Mouse (Mus musculus): ENCODE data around the gene Gm11937. TPM values are rescaled to one million over a fixed set of nuclear protein-coding genes. Genes with fewer than 3 reads are reported as not detected.

The Gm11937 gene
- polyA plus RNA-seq (2017; shearing (Covaris generic)) = not detected

DNA sequence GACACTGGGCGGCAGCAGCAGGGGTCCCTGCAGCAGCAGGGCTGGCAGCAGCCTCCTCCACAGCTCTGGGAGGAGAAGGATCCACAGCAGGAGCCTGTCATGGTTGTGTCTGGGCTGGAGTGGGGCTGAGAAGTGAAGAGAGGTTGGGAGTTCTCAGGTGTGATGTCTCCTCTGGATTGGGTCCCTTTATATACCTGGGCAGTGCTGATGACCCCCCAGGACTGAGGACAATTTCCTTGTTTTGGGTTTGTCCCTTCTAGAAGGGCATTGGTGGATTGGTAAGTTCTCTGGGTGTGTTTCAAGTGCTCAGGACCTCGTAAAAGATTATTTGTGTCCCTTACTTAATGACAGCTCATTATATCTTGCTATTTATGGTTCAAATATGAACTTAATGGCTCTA lies at the start of gene Gm11937:
Gene Gm11937 (minus strand): TSS at position 101 of the 400 bp plus-strand sequence.

DNA sequence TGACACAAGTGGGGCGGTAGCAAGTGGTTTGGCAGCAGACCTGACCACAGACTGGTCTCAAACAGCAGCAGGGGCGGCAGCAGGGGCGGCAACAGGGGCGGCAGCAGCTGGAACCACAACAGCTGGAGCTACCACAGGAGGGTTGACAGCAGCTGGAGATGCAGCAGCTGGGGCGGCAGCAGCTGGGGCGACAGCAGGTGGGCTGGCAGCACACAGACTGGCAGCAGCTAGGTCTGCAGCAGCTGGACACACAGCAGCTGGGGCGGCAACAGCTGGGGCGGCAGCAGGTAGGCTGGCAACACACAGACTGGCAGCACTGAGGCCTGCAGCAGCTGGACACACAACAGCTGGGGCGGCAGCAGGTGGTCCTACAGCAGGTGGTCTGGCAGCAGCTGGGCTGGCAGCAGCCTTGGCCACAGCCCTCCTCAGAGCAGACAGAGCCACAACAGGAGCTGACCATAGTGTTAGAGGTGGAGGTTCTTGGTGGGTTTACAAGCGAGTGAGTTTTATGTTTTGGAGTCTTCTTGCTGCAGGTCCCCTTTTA lies 48.5 kb upstream of the Gm11937 start, which contains the start of gene Gm11563:
Gene Gm11563 (minus strand): TSS at position 494 of the 544 bp plus-strand sequence.

DNA sequence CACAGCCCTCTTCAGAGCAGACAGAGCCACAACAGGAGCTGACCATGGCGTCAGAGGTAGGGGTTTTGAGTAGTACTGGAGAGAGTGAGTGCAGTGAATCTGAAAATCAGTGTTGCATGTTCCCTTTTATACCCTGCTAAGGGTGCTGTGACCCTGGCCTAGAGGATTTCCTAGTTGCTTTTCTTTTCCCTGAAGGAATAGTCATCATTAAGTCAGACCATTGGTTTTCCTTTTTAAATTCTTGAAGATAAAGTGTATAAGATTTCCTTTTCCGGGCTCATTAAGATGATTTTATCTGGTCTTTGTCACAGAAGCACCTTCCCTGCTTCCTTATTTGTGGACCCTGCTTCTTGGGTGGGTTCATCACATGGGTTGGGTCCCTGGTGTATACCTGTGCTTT lies 40.1 kb upstream of the Gm11937 start, which contains the start of gene Gm11555:
Gene Gm11555 (minus strand): TSS at position 101 of the 400 bp plus-strand sequence.

DNA sequence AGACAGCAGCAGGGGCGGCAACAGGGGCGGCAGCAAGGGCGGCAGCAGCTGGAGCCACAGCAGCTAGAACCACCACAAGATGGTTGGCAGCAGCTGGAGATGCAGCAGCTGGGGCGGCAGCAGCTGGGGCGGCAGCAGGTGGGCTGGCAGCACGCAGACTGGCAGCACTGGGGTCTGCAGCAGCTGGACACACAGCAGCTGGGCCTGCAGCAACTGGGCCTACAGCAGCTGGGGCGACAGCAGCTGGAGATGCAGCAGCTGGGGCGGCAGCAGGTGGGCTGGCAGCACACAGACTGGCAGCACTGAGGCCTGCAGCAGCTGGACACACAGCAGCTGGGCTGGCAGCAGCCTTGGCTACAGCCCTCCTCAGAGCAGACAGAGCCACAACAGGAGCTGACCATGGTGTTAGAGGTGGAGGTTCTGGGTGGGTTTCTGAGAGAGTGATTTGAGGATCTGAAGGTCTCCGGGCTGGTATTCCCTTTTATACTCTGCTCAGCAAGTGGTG lies 33.7 kb upstream of the Gm11937 start, which contains the start of gene Krtap4-7:
Gene Krtap4-7 (minus strand): TSS at position 455 of the 505 bp plus-strand sequence.

DNA sequence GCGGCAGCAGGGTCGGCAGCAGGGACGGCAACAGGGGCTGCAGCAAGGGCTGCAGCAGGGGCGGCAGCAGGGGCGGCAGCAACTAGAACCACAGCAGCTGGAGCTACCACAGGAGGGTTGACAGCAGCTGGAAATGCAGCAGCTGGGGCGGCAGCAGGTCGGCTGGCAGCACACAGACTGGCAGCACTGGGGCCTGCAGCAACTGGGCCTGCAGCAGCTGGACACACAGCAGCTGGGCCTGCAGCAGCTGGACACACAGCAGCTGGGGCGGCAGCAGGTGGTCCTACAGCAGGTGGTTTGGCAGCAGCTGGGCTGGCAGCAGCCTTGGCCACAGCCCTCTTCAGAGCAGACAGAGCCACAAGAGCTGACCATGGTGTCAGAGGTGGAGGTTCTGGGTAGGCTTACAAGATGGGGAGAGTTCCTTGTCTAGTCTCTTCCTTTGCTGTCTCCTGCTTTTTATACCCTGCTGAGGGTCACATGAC lies 24.7 kb upstream of the Gm11937 start, which contains the start of gene Krtap4-2:
Gene Krtap4-2 (minus strand): TSS at position 432 of the 482 bp plus-strand sequence.

DNA sequence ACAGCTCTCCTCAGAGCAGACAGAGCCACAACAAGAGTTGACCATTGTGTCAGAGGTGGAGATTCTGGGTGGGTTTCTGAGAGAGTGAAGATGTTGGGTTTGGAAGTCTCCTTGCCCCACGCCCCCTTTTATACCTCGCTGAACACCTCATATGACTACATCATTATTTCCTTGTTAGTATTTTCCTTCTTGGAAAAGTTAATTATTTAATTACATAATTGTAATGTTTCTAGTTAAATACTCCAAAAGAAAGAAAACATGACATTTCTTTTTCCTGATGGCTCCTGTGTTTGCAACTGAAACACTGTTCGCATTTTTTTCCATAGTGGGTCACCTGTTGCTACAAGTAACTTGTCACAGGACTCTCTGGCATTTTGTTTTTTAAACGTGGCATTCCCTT lies 18.1 kb upstream of the Gm11937 start, which contains the start of gene Krtap4-1:
Gene Krtap4-1 (minus strand): TSS at position 101 of the 400 bp plus-strand sequence.

DNA sequence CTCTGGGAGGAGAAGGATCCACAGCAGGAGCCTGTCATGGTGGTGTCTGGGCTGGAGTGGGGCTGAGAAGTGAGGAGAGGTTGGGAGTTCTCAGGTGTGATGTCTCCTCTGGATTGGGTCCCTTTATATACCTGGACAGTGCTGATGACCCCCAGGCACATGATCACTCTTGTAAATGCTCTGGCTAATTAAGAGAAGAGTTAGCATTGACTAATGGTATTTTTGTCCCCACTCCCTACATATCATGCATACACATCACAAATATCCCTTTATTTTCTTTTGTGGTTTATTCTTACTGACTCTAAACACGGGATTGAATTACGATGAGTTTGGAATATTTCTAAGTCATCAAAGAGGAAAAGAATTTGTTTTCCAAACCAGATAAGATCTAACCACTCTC lies 10.3 kb upstream of the Gm11937 start, which contains the start of gene Gm11562:
Gene Gm11562 (minus strand): TSS at position 101 of the 400 bp plus-strand sequence.

DNA sequence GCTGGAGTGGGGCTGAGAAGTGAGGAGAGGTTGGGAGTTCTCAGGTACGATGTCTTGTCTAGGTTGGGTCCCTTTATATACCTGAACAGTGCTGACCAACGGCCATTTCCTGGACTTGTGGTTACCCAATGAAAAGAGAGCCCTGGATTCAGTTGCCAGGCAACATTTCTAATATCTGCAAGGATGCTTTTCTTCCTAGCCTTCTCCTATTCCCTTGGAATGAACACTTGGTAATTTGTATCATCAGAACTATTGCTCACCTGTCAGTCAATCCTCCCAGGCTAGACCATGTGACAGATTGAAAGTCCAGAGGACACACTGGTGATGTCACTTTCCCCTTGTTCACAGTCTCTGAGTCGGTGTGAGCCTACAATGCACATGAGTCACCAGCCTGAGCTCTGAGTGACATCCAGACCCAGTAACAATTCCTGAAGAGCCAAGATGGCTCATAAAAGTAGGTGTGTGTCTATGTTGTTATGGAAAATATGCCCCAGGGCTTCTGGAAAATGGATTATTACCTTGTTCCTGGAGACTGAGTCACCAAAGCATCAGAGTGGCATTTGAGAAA lies 4.9 kb upstream of the Gm11937 start, which contains the start of gene Krtap2-4:
Gene Krtap2-4 (minus strand): TSS at position 51 of the 568 bp plus-strand sequence.

DNA sequence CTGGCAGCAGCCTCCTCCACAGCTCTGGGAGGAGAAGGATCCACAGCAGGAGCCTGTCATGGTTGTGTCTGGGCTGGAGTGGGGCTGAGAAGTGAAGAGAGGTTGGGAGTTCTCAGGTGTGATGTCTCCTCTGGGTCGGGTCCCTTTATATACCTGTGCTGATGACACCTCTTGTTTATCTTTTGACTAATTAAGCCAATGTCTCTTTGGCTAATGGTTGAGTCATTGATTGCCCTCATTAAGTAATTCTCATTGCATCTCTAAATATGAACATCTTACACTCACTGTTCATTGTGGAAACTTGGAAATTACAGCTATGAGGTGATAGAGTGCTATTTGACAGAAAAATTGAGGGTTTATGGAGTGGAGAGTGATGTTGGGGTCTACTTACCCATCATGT lies 6.8 kb downstream of the Gm11937 start, which contains the start of gene Gm11938:
Gene Gm11938 (minus strand): TSS at position 101 of the 400 bp plus-strand sequence.

DNA sequence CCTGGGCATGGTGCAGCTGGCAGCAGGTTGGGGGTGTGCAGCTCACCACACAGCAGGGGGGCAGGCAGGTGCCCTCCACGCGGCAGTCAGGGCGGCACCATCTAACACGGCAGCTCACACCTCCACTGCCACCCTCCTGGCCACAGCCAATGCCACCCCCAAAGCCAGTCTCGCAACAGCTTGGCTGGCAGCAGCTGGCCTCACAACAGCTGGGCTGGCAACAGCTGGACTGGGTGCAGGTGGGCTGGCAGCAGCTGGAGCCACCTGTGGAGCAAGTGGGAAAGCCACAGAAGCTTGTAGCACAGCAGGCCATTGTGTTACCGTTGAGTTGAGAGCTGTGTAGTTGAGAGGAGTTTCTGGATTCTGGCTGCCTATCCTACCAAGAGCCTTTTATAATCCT lies 12.2 kb downstream of the Gm11937 start, which contains the start of gene Krtap9-3:
Gene Krtap9-3 (minus strand): TSS at position 364 of the 400 bp plus-strand sequence.

DNA sequence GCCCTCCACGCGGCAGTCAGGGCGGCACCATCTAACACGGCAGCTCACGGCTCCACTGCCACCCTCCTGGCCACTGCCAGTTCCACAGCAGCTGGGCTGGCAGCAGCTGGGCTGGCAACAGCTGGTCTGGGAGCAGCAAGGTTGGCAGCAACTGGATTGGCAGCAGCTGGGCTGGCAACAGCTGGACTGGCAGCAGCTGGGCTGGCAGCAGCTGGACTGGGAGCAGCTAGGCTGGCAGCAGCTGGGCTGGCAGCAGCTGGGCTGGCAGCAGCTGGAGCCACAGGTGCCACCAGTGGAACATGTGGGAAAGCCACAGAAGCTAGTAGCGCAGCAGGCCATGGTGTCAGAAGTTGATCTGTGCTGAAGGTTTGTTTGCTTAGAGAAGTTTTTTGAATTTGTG lies 19.0 kb downstream of the Gm11937 start, which contains the start of gene Krtap1-3:
Gene Krtap1-3 (minus strand): TSS at position 359 of the 400 bp plus-strand sequence.

DNA sequence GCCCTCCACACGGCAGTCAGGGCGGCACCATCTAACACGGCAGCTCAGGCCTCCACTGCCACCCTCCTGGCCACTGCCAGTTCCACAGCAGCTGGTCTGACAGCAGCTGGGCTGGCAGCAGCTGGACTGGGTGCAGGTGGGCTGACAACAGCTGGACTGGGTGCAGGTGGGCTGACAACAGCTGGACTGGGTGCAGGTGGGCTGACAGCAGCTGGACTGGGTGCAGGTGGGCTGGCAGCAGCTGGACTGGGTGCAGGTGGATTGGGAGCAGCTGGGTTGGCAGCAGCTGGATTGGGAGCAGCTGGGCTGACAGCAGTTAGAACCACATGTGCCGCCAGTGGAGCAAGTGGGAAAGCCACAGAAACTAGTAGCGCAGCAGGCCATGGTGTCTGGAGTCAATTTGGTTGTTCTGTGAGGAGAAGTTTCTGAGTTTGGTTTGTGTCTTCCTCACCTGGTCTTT lies 26.7 kb downstream of the Gm11937 start, which contains the start of gene Krtap1-4:
Gene Krtap1-4 (minus strand): TSS at position 410 of the 460 bp plus-strand sequence.

DNA sequence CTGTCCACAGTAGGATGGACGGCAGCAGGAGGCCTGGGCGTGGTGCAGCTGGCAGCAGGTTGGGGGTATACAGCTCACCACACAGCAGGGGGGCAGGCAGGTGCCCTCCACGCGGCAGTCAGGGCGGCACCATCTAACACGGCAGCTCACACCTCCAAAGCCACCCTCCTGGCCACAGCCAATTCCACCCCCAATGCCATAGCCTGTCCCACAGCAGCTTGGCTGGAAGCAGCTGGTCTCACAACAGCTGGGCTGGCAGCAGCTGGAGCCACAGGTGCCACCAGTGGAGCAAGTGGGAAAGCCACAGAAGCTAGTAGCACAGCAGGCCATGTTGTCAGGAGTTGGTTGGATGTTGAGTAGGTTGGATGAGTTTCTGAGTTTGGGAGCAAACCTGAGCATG lies 29.4 kb downstream of the Gm11937 start, which contains the start of gene Krtap1-5:
Gene Krtap1-5 (minus strand): TSS at position 381 of the 400 bp plus-strand sequence.

DNA sequence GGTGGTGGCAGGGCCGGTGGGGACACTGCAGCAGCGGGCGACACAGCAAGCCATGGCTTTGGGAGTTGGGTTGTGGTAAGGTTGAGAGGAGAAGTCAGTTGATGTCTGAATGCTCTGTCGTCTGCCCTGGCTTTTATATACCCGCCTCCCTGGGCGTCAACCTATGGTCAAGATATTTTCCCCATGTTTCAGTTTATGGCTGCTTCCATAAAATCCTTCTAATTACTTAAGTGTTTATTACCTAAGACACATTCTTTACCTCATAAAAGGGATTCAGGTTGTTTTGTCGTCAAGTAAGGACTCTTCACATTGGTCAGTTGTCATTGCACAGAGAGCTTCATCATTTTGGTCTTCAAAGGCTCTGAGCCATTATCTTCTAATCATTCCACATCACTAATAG lies 43.5 kb downstream of the Gm11937 start, which contains the start of gene Krtap3-1:
Gene Krtap3-1 (minus strand): TSS at position 101 of the 400 bp plus-strand sequence.

Other genes with a start within 250 kb of the Gm11937 start
- not detected for gene Krt28, start 235.3 kb downstream of the Gm11937 start, polyA plus RNA-seq (2017; shearing (Covaris generic))
- 18.4 TPM for gene Krt10, start 220.8 kb downstream of the Gm11937 start, polyA plus RNA-seq (2017; shearing (Covaris generic))
- not detected for gene Krt12, start 187.9 kb downstream of the Gm11937 start, polyA plus RNA-seq (2017; shearing (Covaris generic))
- gene Krt20, start 172.0 kb downstream of the Gm11937 start, polyA plus RNA-seq (2017; shearing (Covaris generic)) = not detected
- not detected for gene Krt23, start 117.1 kb downstream of the Gm11937 start, polyA plus RNA-seq (2017; shearing (Covaris generic))
- gene Krt39, start 88.9 kb downstream of the Gm11937 start, polyA plus RNA-seq (2017; shearing (Covaris generic)) = not detected
- not detected for gene Krt40, start 67.0 kb downstream of the Gm11937 start, polyA plus RNA-seq (2017; shearing (Covaris generic))
- gene Krtap3-3, start 59.3 kb downstream of the Gm11937 start, polyA plus RNA-seq (2017; shearing (Covaris generic)) = not detected
- gene Krtap3-2, start 53.3 kb downstream of the Gm11937 start, polyA plus RNA-seq (2017; shearing (Covaris generic)) = not detected
- gene Gm11939, start 50.7 kb downstream of the Gm11937 start, polyA plus RNA-seq (2017; shearing (Covaris generic)) = not detected
- not detected for gene Krtap3-1, start 43.6 kb downstream of the Gm11937 start, polyA plus RNA-seq (2017; shearing (Covaris generic))
- not detected for gene Krtap1-5, start 29.2 kb downstream of the Gm11937 start, polyA plus RNA-seq (2017; shearing (Covaris generic))
- not detected for gene Krtap1-4, start 26.5 kb downstream of the Gm11937 start, polyA plus RNA-seq (2017; shearing (Covaris generic))
- gene Krtap1-3, start 18.9 kb downstream of the Gm11937 start, polyA plus RNA-seq (2017; shearing (Covaris generic)) = not detected
- not detected for gene Krtap9-3, start 12.1 kb downstream of the Gm11937 start, polyA plus RNA-seq (2017; shearing (Covaris generic))
- gene Gm11938, start 6.9 kb downstream of the Gm11937 start, polyA plus RNA-seq (2017; shearing (Covaris generic)) = not detected
- not detected for gene Krtap2-4, start 4.7 kb upstream of the Gm11937 start, polyA plus RNA-seq (2017; shearing (Covaris generic))
- not detected for gene Gm11562, start 10.2 kb upstream of the Gm11937 start, polyA plus RNA-seq (2017; shearing (Covaris generic))
- gene Krtap4-1, start 18.0 kb upstream of the Gm11937 start, polyA plus RNA-seq (2017; shearing (Covaris generic)) = not detected
- gene Krtap4-2, start 24.9 kb upstream of the Gm11937 start, polyA plus RNA-seq (2017; shearing (Covaris generic)) = not detected
- gene Krtap4-7, start 33.9 kb upstream of the Gm11937 start, polyA plus RNA-seq (2017; shearing (Covaris generic)) = not detected
- gene Gm11555, start 40.0 kb upstream of the Gm11937 start, polyA plus RNA-seq (2017; shearing (Covaris generic)) = not detected
- gene Gm11563, start 48.8 kb upstream of the Gm11937 start, polyA plus RNA-seq (2017; shearing (Covaris generic)) = not detected
- not detected for gene Krtap4-6, start 55.8 kb upstream of the Gm11937 start, polyA plus RNA-seq (2017; shearing (Covaris generic))
- not detected for gene Gm14190, start 80.6 kb upstream of the Gm11937 start, polyA plus RNA-seq (2017; shearing (Covaris generic))
- gene Gm14180, start 124.1 kb upstream of the Gm11937 start, polyA plus RNA-seq (2017; shearing (Covaris generic)) = not detected
- gene Gm11595, start 162.7 kb upstream of the Gm11937 start, polyA plus RNA-seq (2017; shearing (Covaris generic)) = not detected
- not detected for gene Krtap4-8, start 170.5 kb upstream of the Gm11937 start, polyA plus RNA-seq (2017; shearing (Covaris generic))
- not detected for gene Krtap4-9, start 175.0 kb upstream of the Gm11937 start, polyA plus RNA-seq (2017; shearing (Covaris generic))
- gene Gm11596, start 183.3 kb upstream of the Gm11937 start, polyA plus RNA-seq (2017; shearing (Covaris generic)) = not detected
- gene Gm11569, start 188.7 kb upstream of the Gm11937 start, polyA plus RNA-seq (2017; shearing (Covaris generic)) = not detected
- not detected for gene Gm11554, start 194.3 kb upstream of the Gm11937 start, polyA plus RNA-seq (2017; shearing (Covaris generic))
- not detected for gene Krtap4-13, start 199.7 kb upstream of the Gm11937 start, polyA plus RNA-seq (2017; shearing (Covaris generic))
- gene Gm11564, start 205.5 kb upstream of the Gm11937 start, polyA plus RNA-seq (2017; shearing (Covaris generic)) = not detected
- gene 2300003K06Rik, start 227.9 kb upstream of the Gm11937 start, polyA plus RNA-seq (2017; shearing (Covaris generic)) = not detected
- gene Krtap4-16, start 241.4 kb upstream of the Gm11937 start, polyA plus RNA-seq (2017; shearing (Covaris generic)) = not detected
- gene Gm11568, start 247.7 kb upstream of the Gm11937 start, polyA plus RNA-seq (2017; shearing (Covaris generic)) = not detected

Measured in CD4-positive, CD25-positive, alpha-beta regulatory T cell, adult 9 weeks (primary cell).